Mouse (Mus musculus) liver, postnatal 0 days (tissue): ENCODE measurements around the gene Ankrd44. TPM values are rescaled to one million over a fixed set of nuclear protein-coding genes. Genes with fewer than 3 reads are reported as not detected.

Source experiments
- ATAC-seq: fragments of 200-750 bp; cut with Nextera tagmentation; 2 replicates; pipeline ENCODE4 v1.8.0; 2017; ENCODE audit warnings: mild to moderate bottlenecking, moderate library complexity
- DNase-seq: peaks from one replicate; pipeline ENCODE4 v3.0.0-alpha.2; 2016
- H3K27ac ChIP-seq: fragments of 300-500 bp; sonication (generic); 2 replicates; pipeline ENCODE4 v1.5.1; 2014; ENCODE audit warnings: antibody characterized with exemption, moderate library complexity, mild to moderate bottlenecking, low read depth
- H3K27me3 ChIP-seq: fragments of 300-500 bp; sonication (generic); 2 replicates; pipeline ENCODE4 v1.6.1; 2014; ENCODE audit warnings: low read length, control low read depth, mixed read lengths; ENCODE audit not compliant: insufficient read depth
- H3K36me3 ChIP-seq: fragments of 300-500 bp; sonication (generic); replicated peaks from 2 replicates; pipeline ENCODE4 v1.6.1; 2014; ENCODE audit warnings: mild to moderate bottlenecking, control low read depth, low read length, moderate library complexity, mixed read lengths; ENCODE audit not compliant: insufficient read depth
- H3K4me1 ChIP-seq: fragments of 300-500 bp; sonication (generic); 2 replicates; pipeline ENCODE4 v1.6.1; 2014; ENCODE audit warnings: antibody characterized with exemption, mild to moderate bottlenecking, control low read depth; ENCODE audit not compliant: insufficient read depth
- H3K4me2 ChIP-seq: fragments of 300-500 bp; sonication (generic); 2 replicates; pipeline ENCODE4 v1.6.1; 2014; ENCODE audit warnings: low read depth, mild to moderate bottlenecking, low read length, moderate library complexity, mixed read lengths
- H3K4me3 ChIP-seq: fragments of 300-500 bp; sonication (generic); 2 replicates; pipeline ENCODE4 v1.5.1; 2014; ENCODE audit warnings: low read depth, low read length
- H3K9ac ChIP-seq: fragments of 300-500 bp; sonication (generic); replicated peaks from 2 replicates; pipeline ENCODE4 v1.6.1; 2014; ENCODE audit warnings: mild to moderate bottlenecking, moderate library complexity
- H3K9me3 ChIP-seq: fragments of 300-500 bp; sonication (generic); 2 replicates; pipeline ENCODE4 v1.6.1; 2016; ENCODE audit warnings: mild to moderate bottlenecking, control low read depth, low read length, mixed read lengths
- CTCF ChIP-seq: sonication (generic); IDR thresholded peaks from 2 replicates; pipeline ENCODE4 v1.5.1; 2016; ENCODE audit warnings: antibody characterized with exemption, low read depth
- EP300 ChIP-seq: IDR thresholded peaks from 2 replicates; pipeline ENCODE4 v1.6.1; 2016; ENCODE audit warnings: antibody characterized with exemption, low read depth, mild to moderate bottlenecking
- WGBS: fragments of 180-500 bp; shearing (Covaris S2); extraction: QIAGEN DNeasy Blood & Tissue Kit; methylation state at CpG from one replicate; pipeline ENCODE4 v1.1.7; 2014; ENCODE audit not compliant: insufficient replicate concordance; 5-methylcytosine and 5-hydroxymethylcytosine counted together
- polyA plus RNA-seq: library from polyadenylated mRNA; unstranded; fragments of >200 nt; fragmentation: Nextera tagmentation; extraction: Ambion mirVana; gene quantifications from 2 replicates; pipeline ENCODE4 v1.2.1, GENCODE M21; 2015

Ankrd44 gene
- polyA plus RNA-seq, 1 experiment from 2014 or later, result 4.7 TPM

DNA sequence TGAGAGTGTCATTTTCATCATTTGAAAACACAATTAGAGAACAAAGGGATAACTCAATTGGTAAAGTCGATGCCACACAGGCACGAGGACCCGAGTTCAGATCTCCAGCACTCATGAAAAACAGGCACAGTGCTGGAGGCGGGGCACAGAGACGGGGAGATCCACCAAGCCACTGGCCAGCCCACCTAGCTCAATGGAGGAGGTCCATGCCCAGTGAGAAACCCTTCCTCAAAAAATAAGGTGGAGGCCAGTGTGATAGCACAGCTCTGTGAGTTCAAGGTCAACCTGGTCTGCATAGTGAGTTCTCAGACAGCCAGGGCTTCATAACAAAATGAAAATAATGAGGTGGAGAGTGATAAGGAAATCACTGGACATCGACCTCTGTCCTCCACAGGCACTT is 93.0 kb downstream of the Ankrd44 start:
- Histone ChIP-seq H3K4me2 (no peak overlapping the region), H3K36me3 (0 out of 2 replicates have a peak, but pooled peaks cover under 1% of the 10 kb centered on the region), H3K4me3 (no peak overlapping the region), H3K9me3 (no peaks in the 10 kb centered on the region), H3K4me1 (peaks cover 8% of the 10 kb centered on the region), H3K27ac (no peak overlapping the region), H3K9ac (no peak overlapping the region), H3K27me3 (no peaks in the 10 kb centered on the region)
- DNase-seq (no peak), ATAC-seq (no peak)
- WGBS, result 70% methylated on average over 6 of the region's 6 CpGs
- TF ChIP-seq CTCF, result no peak
- no peak for TF ChIP-seq EP300

DNA sequence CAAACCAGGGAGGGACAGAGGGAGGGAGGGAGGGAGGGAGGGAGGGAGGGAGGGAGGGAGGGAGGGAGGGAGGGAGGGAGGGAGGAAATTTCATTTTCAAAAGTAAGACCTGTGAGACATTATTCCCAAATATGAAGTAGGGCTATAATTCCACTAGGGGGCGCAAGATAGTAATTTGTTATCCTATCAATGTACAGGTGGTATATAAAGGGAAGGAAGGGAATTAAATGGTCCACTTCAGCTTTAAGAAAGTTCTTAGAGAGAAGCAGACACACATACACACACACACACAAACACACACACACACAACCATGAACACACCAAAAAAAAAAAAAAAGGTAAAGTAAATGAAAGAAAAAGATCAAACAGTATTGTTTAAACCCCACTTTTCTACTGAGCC is 93.4 kb downstream of the Ankrd44 start:
- TF ChIP-seq CTCF (peak; percentile 70), EP300 (no peak)
- H3K9me3 ChIP-seq, result no peaks in the 10 kb centered on the region
- no peak overlapping the region for H3K4me2 ChIP-seq
- H3K27ac ChIP-seq, result no peak overlapping the region
- 4% methylated on average over 1 of the region's 1 CpGs for WGBS
- 0 out of 2 replicates have a peak, but pooled peaks cover 2% of the 10 kb centered on the region for H3K36me3 ChIP-seq
- no peak overlapping the region for H3K4me3 ChIP-seq
- H3K27me3 ChIP-seq, result no peaks in the 10 kb centered on the region
- ATAC-seq, result peak; percentile 46
- no peak overlapping the region for H3K9ac ChIP-seq
- no peak for DNase-seq
- H3K4me1 ChIP-seq, result peaks cover 8% of the 10 kb centered on the region

DNA sequence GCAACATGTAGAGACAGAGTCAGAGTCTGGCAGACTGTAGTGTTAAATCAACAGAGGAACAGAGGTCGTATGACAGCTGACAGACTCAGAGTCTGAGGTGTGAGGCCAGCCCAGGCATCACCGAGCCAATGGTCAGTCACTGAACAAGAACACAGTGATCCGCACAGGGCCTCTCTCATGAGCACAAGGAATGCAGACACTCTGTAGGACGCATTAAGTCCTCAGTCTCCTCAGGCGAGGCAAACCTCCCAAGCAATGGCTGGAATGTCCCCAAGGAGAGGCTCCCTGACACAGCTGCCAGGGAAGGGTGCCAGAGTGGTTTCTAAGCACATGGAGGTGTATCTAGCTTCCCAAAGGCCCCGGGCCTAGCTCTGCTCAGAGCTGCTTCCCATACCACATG is 96.0 kb downstream of the Ankrd44 start:
- H3K27me3 ChIP-seq, result no peaks in the 10 kb centered on the region
- ATAC-seq (peak; percentile 54), DNase-seq (no peak)
- no peaks in the 10 kb centered on the region for H3K9me3 ChIP-seq
- H3K4me2 ChIP-seq, result no peak overlapping the region
- H3K36me3 ChIP-seq, result 0 out of 2 replicates have a peak, but pooled peaks cover 2% of the 10 kb centered on the region
- H3K4me3 ChIP-seq, result no peak overlapping the region
- peaks cover 4% of the 10 kb centered on the region; the same call in 1 of the 2 replicates for H3K4me1 ChIP-seq
- WGBS, result 66% methylated on average over 6 of the region's 6 CpGs
- H3K9ac ChIP-seq, result no peak overlapping the region
- H3K27ac ChIP-seq, result no peak overlapping the region
- TF ChIP-seq EP300, result no peak
- no peak for TF ChIP-seq CTCF

DNA sequence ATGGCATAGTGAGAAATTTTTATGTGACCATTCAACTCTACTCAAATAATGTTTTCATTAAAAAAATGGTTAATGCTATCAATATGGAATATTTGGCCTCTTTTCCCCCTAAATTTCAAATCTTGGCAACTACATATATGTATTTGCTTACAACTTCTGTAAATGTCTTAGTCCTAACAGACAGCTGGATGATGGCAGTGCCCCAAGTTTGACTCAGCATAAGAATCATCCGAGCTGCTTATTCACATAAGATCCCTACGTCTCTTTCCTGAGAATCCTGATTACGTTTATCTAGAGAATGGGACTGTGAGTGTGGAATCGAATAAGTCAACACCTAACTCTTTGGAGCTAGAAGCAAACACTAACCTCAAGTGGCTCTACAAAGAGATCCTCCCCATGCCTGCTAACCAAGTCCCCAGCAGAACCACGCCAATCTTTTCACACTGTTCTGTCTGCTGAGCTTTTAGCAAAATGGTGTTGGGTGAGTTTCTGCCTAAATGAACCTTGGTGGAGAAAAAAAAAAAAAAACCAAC is 96.4 kb downstream of the Ankrd44 start:
- H3K4me3 ChIP-seq, result no peak overlapping the region
- H3K9me3 ChIP-seq, result no peaks in the 10 kb centered on the region
- DNase-seq (no peak), ATAC-seq (no peak)
- no peaks in the 10 kb centered on the region for H3K27me3 ChIP-seq
- H3K4me2 ChIP-seq, result no peak overlapping the region
- H3K36me3 ChIP-seq, result 0 out of 2 replicates have a peak, but pooled peaks cover 2% of the 10 kb centered on the region
- peaks cover 4% of the 10 kb centered on the region; the same call in 1 of the 2 replicates for H3K4me1 ChIP-seq
- WGBS, result 69% methylated on average over 5 of the region's 5 CpGs
- no peak overlapping the region for H3K27ac ChIP-seq
- H3K9ac ChIP-seq, result no peak overlapping the region
- TF ChIP-seq EP300 (no peak), CTCF (no peak)

DNA sequence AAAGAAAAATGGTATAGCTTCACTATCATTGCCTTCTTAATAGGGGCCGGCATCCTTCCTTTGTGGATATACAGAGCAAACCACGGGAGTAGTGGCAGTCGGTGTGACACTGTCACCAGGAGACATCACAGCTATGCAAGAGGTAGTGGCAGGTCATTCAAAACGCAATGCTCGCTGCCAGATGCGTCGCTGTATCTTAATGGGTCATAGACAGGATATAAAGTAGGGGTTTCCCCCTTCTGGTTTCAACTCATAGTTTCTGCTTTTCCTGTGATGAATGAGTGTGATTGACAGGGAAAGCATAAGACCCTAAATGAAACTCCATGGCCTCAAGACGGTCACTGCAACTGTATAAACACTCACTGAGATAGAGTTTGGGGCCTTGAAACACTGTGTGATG is 98.4 kb downstream of the Ankrd44 start:
- no peak for TF ChIP-seq EP300
- TF ChIP-seq CTCF, result no peak

DNA sequence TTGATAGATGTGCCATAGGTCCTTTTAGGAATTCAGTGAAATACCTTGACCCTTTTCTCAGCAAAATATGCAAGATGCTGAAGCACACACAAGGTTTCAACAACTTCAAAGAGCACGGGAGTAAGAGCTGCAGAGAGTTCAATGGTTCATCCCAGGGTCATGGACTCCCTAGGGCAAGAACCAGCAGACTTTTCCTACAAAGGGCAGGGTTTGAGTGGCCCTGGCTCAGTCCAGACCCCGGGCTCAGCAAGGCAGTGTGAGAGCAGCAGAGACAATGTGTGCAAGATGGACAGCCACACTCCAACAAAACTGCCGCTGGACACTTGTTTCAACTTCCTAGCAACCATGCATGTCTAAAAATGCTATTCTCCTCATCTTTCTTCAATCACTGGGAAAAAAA is 98.8 kb downstream of the Ankrd44 start:
- WGBS, result 69% methylated on average over 3 of the region's 3 CpGs
- no peak overlapping the region for H3K4me2 ChIP-seq
- DNase-seq (no peak), ATAC-seq (no peak)
- no peak for TF ChIP-seq CTCF
- TF ChIP-seq EP300, result no peak
- no peaks in the 10 kb centered on the region for H3K9me3 ChIP-seq
- no peak overlapping the region for H3K4me3 ChIP-seq
- H3K9ac ChIP-seq, result no peak overlapping the region
- no peak overlapping the region for H3K27ac ChIP-seq
- no peaks in the 10 kb centered on the region for H3K27me3 ChIP-seq
- peaks cover 8% of the 10 kb centered on the region; the same call in 1 of the 2 replicates for H3K36me3 ChIP-seq
- peaks cover 6% of the 10 kb centered on the region; the same call in 1 of the 2 replicates for H3K4me1 ChIP-seq

More for the DNA sequence above, 98.4 kb downstream of the Ankrd44 start:
- Histone ChIP-seq H3K36me3 (peaks cover 7% of the 10 kb centered on the region; the same call in 1 of the 2 replicates), H3K4me3 (no peak overlapping the region), H3K9me3 (no peaks in the 10 kb centered on the region), H3K4me2 (no peak overlapping the region), H3K9ac (no peak overlapping the region), H3K27ac (no peak overlapping the region), H3K27me3 (no peaks in the 10 kb centered on the region), H3K4me1 (peaks cover 6% of the 10 kb centered on the region; the same call in 1 of the 2 replicates)
- no peak for DNase-seq
- 53% methylated on average over 8 of the region's 8 CpGs for WGBS
- no peak for ATAC-seq
